Mouse (Mus musculus) adrenal gland, adult 18-20 months (tissue): Measurements from ENCODE around the gene Hk1. TPM values are rescaled to one million over a fixed set of nuclear protein-coding genes. Genes with fewer than 3 reads are reported as not detected.
A peak's percentile ranks its signal among the peaks of the same experiment; 100 is the strongest.
"Not testable (repeated sequence)": the region's sequence is repeated elsewhere in the genome, so short reads cannot be mapped to it uniquely, and the experiment has no call there.

Experiments used
- DNase-seq, 2 experiments: peaks; one replicate each; pipeline ENCODE4 v3.0.0; 2021 to 2022; ENCODE audit warnings: low spot score in 2 of 2
- total RNA-seq, 2 experiments: library from RNA; stranded (reverse); gene quantifications; 1 replicate in 1 of 2; 2 replicates in 1 of 2; pipeline ENCODE4 v1.2.3; 2021

The Hk1 gene
- total RNA-seq, 2 experiments from 2014 or later, result 26.2 to 30.2 TPM

- DNase-seq, result not testable (repeated sequence)
These were observed 56.9 kb downstream of the Hk1 start for GRCm38 (mm10) chr10:62322821-62323220.

DNA sequence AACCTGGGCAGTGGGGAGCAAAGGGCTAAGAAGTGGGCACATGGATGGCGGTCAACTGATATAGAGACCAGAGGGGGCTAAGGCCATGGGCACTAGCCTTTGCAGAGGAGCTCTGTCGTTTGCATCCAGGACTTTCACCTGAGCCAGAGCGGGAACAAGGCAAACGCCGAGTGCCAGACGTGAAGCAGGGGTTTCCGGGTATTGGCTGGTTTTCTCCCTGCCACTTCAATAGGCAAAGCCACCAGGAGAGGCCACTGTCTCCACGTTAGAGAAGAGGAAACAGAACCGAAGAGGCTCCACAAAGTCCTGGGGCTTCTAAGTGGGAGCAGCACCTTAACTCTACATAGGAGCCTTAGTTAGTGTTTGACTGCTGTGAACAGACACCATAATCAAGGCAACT, 58.3 kb downstream of the Hk1 start:
- no peak for DNase-seq

DNA sequence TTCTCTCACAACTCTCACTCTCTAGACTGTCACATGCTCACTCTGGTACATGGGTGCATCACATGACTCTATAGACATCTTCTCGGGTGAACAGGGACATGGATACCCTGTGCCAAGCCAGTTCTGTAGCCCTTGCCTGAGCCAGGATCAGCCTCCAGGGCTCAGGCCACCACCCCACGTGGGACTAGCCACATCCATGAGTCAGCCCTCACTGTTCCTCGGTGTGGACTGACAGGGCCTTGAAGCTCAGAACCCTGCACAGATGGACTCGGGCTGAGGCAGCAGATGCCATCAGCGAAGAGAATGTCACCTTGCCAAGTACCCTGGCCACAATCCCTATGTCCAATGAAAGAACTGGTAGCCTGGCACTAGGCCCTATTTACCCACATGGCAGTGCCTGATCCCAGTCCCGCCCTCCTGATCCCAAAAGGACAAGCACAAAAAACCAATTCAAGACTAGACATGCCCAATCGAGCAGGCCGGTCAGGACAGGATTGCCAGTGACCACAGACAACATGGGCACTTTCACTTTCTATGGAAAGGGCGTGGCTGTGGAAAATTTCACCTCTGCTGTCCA, 59.2 kb downstream of the Hk1 start:
- DNase-seq, result peak in 1 of 2 experiments; percentile 37

DNA sequence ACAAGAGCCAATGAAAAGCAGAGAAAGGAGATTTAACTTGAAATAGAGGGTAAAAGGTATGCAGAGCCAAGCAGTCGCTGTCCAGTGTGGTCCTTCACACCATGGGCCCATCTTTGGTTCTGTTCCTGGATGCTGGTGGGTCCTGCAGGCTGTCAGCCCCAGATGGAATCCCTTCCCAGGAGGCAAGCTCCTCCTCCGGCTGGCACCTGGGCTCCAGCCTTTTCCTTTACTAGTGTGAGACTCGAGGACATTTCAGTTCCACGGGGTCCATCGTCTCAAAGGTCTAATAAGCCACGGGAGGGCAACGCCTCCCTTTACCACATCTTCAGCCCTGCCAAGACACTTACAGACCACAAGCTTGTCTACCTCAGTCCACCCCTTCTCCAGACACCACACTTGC, 60.6 kb downstream of the Hk1 start:
- DNase-seq, result no peak

GRCm38 (mm10) chr10:62316467-62316866, 63.2 kb downstream of the Hk1 start:
- no peak for DNase-seq

DNA sequence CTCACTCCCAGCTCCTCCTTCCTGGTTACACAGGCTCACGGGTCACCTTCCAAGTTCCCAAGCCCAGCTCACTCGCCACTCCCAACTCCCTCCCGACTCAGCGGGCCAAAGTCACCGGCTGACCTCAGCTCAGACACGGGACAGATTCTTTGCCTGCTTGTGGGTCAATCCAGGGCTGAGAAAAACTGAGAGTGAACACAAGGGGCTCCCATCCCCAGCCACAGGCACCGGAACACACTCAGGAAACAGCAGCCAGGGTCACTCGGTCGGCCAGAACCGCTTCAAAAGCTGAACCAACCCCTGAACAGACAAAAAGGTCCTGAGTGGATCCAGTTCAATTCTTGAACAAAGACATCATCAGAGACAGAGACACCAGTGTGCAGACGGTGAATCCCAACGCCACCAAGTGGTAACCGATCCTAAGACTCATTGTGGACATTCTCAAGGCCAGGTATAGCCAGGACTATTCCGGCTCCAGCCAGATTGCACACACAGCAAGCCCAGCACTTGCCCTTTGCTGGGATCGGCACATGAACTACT, 65.8 kb downstream of the Hk1 start:
- DNase-seq, result peak in 1 of 2 experiments; percentile 19

DNA sequence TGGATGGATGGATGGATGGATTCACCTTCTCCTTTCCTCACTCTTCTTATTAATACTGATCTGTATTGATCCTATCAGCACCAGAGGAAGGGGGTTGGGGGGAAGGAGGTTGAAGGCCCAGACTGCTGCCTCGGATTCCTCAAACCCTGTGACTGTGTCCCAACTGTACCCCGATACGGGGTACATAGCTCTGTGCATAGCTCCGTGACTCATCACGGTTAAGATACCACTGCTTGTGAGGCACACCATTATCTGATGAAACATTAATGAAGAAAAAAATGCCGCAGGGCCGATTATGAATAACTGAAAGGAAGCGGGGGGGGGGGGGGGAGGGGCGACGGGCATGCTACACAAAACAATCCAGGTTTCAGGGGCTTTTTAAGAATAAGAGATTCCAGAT, 66.6 kb downstream of the Hk1 start:
- DNase-seq, result no peak

GRCm38 (mm10) chr10:62311464-62311863, 68.2 kb downstream of the Hk1 start:
- DNase-seq, result no peak

GRCm38 (mm10) chr10:62310259-62311039, 69.3 kb downstream of the Hk1 start:
- DNase-seq, result no peak

- no peak for DNase-seq
These were observed 70.1 kb downstream of the Hk1 start for GRCm38 (mm10) chr10:62309593-62309992.

GRCm38 (mm10) chr10:62308896-62309491, 70.7 kb downstream of the Hk1 start:
- no peak for DNase-seq

- DNase-seq, result no peak
These were observed 73.2 kb downstream of the Hk1 start for GRCm38 (mm10) chr10:62306483-62306882.

- no peak for DNase-seq
These were observed 74.6 kb downstream of the Hk1 start for GRCm38 (mm10) chr10:62305090-62305489.

GRCm38 (mm10) chr10:62300006-62300827, 79.5 kb downstream of the Hk1 start:
- peak; percentile 43 to 48 for DNase-seq

- DNase-seq, result no peak
These were observed 83.4 kb downstream of the Hk1 start for GRCm38 (mm10) chr10:62296086-62296872.

DNA sequence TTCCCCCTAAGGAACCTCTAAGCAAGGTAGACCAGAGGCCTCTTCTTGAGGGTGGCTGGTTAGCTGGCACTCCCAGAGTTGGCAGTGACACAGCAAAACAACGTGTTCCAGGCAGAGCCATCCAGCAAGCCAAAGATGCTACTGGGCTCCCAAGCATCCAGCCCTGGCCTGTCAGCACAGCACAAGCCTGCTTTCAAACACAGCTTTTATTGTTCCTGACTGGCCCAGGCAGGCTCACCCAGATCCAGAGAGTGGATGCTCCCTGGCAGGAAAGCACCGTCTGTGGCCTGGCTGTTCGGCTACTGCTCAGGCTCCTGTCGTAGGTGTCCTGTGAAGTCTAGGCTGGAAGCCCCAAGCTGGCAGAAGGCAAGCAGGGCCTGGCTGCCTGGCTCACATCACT, 85.6 kb downstream of the Hk1 start:
- no peak for DNase-seq

GRCm38 (mm10) chr10:62287460-62288124, 92.1 kb downstream of the Hk1 start:
- DNase-seq, result no peak

DNA sequence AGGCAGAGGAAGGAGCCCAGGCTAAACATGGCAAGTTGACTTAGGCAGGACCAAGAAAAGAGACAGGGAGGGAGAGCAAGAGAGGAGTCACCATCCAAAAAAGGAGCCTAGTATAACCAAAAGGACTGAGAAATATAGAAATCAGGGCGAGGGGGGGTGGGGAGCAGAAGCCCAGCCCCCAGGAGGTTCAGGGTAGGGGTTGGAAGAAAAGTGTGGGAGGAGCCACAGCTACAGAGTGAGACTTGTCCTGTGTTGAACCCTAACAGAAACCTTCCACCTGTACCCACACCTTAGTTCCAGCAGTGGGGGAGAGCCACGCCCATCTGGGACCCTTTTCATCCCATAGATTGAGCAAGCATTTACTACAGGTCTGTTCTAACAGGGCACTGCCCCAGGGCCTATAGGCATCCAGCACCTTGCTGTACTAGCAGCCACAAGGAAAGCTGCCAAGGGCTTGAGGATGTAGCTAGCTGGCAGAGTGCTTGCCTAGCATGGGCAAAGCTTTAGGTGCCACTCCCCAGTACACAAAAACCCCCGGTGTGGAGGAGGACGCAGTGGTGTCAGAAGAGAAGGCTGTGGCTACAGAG, 96.4 kb downstream of the Hk1 start:
- DNase-seq, result no peak

DNA sequence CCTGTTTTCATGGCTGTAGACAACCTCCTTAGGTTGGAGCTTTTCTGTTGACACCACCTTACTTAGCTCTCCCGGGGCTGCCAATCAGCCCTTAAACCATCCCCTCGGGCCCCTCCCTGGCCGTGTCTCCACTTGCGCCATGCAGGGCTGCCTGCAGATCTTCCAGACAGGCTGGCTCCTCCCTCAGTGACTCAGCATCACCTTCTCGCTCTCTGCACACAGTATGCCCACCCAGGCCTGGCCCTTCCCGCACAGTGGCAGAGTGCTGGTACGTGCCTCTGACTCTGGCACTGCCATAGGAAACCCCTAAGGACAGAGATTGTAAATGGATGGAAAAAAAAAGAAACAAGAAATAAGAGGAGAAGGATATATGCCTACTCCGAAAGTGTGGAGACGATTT, 96.9 kb downstream of the Hk1 start:
- DNase-seq, result no peak

GRCm38 (mm10) chr10:62279671-62280070, 100.0 kb downstream of the Hk1 start:
- DNase-seq, result no peak
